Mouse (Mus musculus) kidney, embryonic 16.5 days (tissue): Measurements from ENCODE around the gene Ptprj. TPM values are rescaled to one million over a fixed set of nuclear protein-coding genes. Genes with fewer than 3 reads are reported as not detected.
"Not testable (repeated sequence)": the region's sequence is repeated elsewhere in the genome, so short reads cannot be mapped to it uniquely, and the experiment has no call there.

ENCODE experiments used
- ATAC-seq: fragments of 200-750 bp; cut with Nextera tagmentation; 2 replicates; pipeline ENCODE4 v1.8.0; 2017; ENCODE audit warnings: moderate TSS enrichment; ENCODE audit not compliant: low FRiP score, low TSS enrichment
- H3K27ac ChIP-seq: fragments of 300-500 bp; sonication (generic); 2 replicates; pipeline ENCODE4 v1.5.1; 2014; ENCODE audit warnings: low read length
- H3K27me3 ChIP-seq: fragments of 300-500 bp; sonication (generic); 2 replicates; pipeline ENCODE4 v1.6.1; 2014; ENCODE audit warnings: low read length, control low read depth, mixed read lengths; ENCODE audit not compliant: insufficient read depth
- H3K36me3 ChIP-seq: fragments of 300-500 bp; sonication (generic); 2 replicates; pipeline ENCODE4 v1.6.1; 2014; ENCODE audit warnings: low read length, control low read depth, mixed read lengths; ENCODE audit not compliant: insufficient read depth
- H3K4me1 ChIP-seq: fragments of 300-500 bp; sonication (generic); 2 replicates; pipeline ENCODE4 v1.6.1; 2014; ENCODE audit warnings: low read length, control low read depth, mixed read lengths; ENCODE audit not compliant: insufficient read depth
- H3K4me2 ChIP-seq: fragments of 300-500 bp; sonication (generic); replicated peaks from 2 replicates; pipeline ENCODE4 v1.6.1; 2014; ENCODE audit warnings: low read depth, low read length
- H3K4me3 ChIP-seq: fragments of 300-500 bp; sonication (generic); 2 replicates; pipeline ENCODE4 v1.5.1; 2014; ENCODE audit warnings: mild to moderate bottlenecking, low read length
- H3K9ac ChIP-seq: fragments of 300-500 bp; sonication (generic); replicated peaks from 2 replicates; pipeline ENCODE4 v1.6.1; 2014; ENCODE audit warnings: low read length
- H3K9me3 ChIP-seq: fragments of 300-500 bp; sonication (generic); 2 replicates; pipeline ENCODE4 v1.6.1; 2016; ENCODE audit warnings: low read length, control low read depth
- WGBS: fragments of 180-500 bp; shearing (Covaris S2); extraction: QIAGEN DNeasy Blood & Tissue Kit; methylation state at CpG from one replicate; pipeline ENCODE4 v1.1.7; 2014; 5-methylcytosine and 5-hydroxymethylcytosine counted together
- polyA plus RNA-seq: library from polyadenylated mRNA; unstranded; fragments of >200 nt; fragmentation: Nextera tagmentation; extraction: Ambion mirVana; gene quantifications from 2 replicates; pipeline ENCODE4 v1.2.1, GENCODE M21; 2015

Ptprj gene
- polyA plus RNA-seq, 1 experiment from 2014 or later = 7.0 TPM

DNA sequence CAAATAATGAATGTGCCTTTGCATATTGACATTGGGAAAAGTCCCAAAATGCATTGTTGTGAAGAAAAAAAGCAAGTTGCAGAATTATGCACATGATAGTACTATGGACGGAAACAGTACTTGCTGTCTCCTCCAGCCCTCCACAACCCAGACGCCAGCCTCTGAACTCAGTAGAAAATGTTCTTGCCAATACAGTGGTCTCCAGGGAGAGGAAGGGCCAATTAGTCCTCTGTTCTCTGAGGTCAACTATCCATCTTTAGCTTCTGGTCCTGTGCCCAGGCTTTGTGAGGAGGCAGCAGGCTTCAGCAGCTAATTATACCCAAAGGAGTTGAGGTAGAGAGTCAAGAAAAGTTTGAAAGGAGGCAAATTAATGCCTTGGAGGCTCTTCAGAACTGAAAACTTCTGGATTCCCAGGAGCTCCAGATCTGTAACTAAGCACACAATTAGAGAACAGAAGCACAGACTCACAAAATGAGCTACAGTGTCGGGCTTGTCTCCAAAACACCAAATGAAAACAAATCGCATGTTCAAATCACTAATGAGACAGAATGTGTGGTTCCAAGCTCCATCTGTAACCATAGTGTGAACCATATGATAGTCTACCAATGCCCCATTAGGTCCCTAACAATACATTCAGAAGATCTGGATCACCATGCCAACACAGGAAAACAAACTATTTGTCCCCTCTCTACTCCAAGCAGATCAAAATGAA, 166.2 kb downstream of the Ptprj start:
- not testable (repeated sequence) for H3K4me1 ChIP-seq, H3K36me3 ChIP-seq, H3K4me2 ChIP-seq, H3K9ac ChIP-seq, H3K27ac ChIP-seq, H3K27me3 ChIP-seq, H3K4me3 ChIP-seq, ATAC-seq, H3K9me3 ChIP-seq
- WGBS = 67% methylated on average over 4 of the region's 4 CpGs

- not testable (repeated sequence) for H3K27ac ChIP-seq, H3K36me3 ChIP-seq, H3K27me3 ChIP-seq, H3K9ac ChIP-seq, H3K4me3 ChIP-seq, ATAC-seq, H3K4me1 ChIP-seq, H3K4me2 ChIP-seq, H3K9me3 ChIP-seq
- 82% methylated on average over 5 of the region's 7 CpGs for WGBS
Measured at GRCm38 (mm10) chr2:90398633-90399107, 181.8 kb downstream of the Ptprj start, which contains the start of gene Olfr1274-ps. Gene Olfr1274-ps, plus strand, starts transcription at chr2:90398683.

Other genes starting within 250 kb of the Ptprj start
- gene Olfr1274-ps, start 182.0 kb downstream of the Ptprj start, polyA plus RNA-seq = not detected in 2 replicates
- gene Nup160, start 96.6 kb upstream of the Ptprj start, polyA plus RNA-seq = 45.6 and 49.6 TPM in 2 replicates
- gene Fnbp4, start 164.7 kb upstream of the Ptprj start, polyA plus RNA-seq = 82.2 and 120 TPM in 2 replicates
- gene Agbl2, start 202.1 kb upstream of the Ptprj start, polyA plus RNA-seq = 0.66 and 0.71 TPM in 2 replicates